Mouse (Mus musculus) midbrain, embryonic 12.5 days (tissue): ENCODE results near the gene Nr1h3. TPM values are rescaled to one million over a fixed set of nuclear protein-coding genes. Genes with fewer than 3 reads are reported as not detected.
A peak's percentile ranks its signal among the peaks of the same experiment; 100 is the strongest.

Experiments
- ATAC-seq: fragments of 200-750 bp; cut with Nextera tagmentation; 2 replicates; pipeline ENCODE4 v1.8.0; 2017; ENCODE audit warnings: low read depth, moderate TSS enrichment, moderate library complexity; ENCODE audit not compliant: low FRiP score
- H3K27ac ChIP-seq: fragments of 300-500 bp; sonication (generic); replicated peaks from 2 replicates; pipeline ENCODE4 v1.5.1; 2016; ENCODE audit warnings: mild to moderate bottlenecking
- H3K27me3 ChIP-seq: fragments of 300-500 bp; sonication (generic); 2 replicates; pipeline ENCODE4 v1.6.1; 2016; ENCODE audit warnings: mild to moderate bottlenecking
- H3K36me3 ChIP-seq: fragments of 300-500 bp; sonication (generic); 2 replicates; pipeline ENCODE4 v1.6.1; 2016
- H3K4me1 ChIP-seq: fragments of 300-500 bp; sonication (generic); 2 replicates; pipeline ENCODE4 v1.6.1; 2016
- H3K4me2 ChIP-seq: fragments of 300-500 bp; sonication (generic); replicated peaks from 2 replicates; pipeline ENCODE4 v1.6.1; 2016; ENCODE audit warnings: mild to moderate bottlenecking, moderate library complexity
- H3K4me3 ChIP-seq: fragments of 300-500 bp; sonication (generic); 2 replicates; pipeline ENCODE4 v1.5.1; 2016; ENCODE audit warnings: mild to moderate bottlenecking
- H3K9ac ChIP-seq: fragments of 300-500 bp; sonication (generic); replicated peaks from 2 replicates; pipeline ENCODE4 v1.6.1; 2016; ENCODE audit warnings: mild to moderate bottlenecking, moderate library complexity
- H3K9me3 ChIP-seq: fragments of 300-500 bp; sonication (generic); 2 replicates; pipeline ENCODE4 v1.6.1; 2016; ENCODE audit warnings: mild to moderate bottlenecking
- whole genome bisulfite sequencing: fragments of 180-500 bp; shearing (Covaris S2); methylation state at CpG from one replicate; pipeline ENCODE4 v1.1.7; 2016; 5-methylcytosine and 5-hydroxymethylcytosine counted together
- polyA plus RNA-seq: library from polyadenylated mRNA; unstranded; fragments of >200 nt; fragmentation: Nextera tagmentation; extraction: Ambion mirVana; gene quantifications from 2 replicates; pipeline ENCODE4 v1.2.1, GENCODE M21; 2016

Gene Nr1h3
- polyA plus RNA-seq, 1 experiment from 2014 or later = 1.9 TPM

GRCm38 (mm10) chr2:91217032-91217431 is 14.4 kb upstream of the Nr1h3 start:
- Histone ChIP-seq H3K4me3 (no peak overlapping the region), H3K27me3 (no peaks in the 10 kb centered on the region), H3K27ac (no peak overlapping the region), H3K4me2 (no peak overlapping the region), H3K9ac (no peak overlapping the region), H3K4me1 (no peaks in the 10 kb centered on the region; the same call in 1 of the 2 replicates), H3K36me3 (peaks cover 40% of the 10 kb centered on the region), H3K9me3 (no peaks in the 10 kb centered on the region)
- no peak for ATAC-seq
- 78% methylated on average over 4 of the region's 4 CpGs for WGBS

DNA sequence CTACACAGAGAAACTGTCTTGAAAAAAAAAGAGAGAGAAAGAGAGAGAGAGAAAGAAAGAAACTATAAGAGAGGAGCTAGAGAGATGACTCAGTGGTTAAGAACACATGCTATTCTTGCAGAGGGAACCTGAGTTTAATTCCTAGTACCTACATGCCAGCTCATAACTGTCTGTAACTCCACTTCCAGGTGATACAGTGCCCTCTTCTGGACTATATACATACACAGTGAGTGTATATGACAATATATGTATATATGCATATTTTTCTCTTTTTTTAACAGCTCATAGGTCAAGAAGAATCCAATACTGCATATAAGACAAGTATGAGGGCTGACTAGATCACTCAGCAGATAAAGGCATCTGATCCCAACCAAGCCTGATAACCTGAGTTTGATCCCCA is 10.7 kb upstream of the Nr1h3 start:
- no peak for ATAC-seq
- Histone ChIP-seq H3K9me3 (no peaks in the 10 kb centered on the region), H3K9ac (no peak overlapping the region), H3K4me2 (no peak overlapping the region), H3K4me1 (no peaks in the 10 kb centered on the region; the same call in 1 of the 2 replicates), H3K4me3 (no peak overlapping the region), H3K36me3 (peaks cover 75% of the 10 kb centered on the region), H3K27me3 (no peaks in the 10 kb centered on the region), H3K27ac (no peak overlapping the region)

DNA sequence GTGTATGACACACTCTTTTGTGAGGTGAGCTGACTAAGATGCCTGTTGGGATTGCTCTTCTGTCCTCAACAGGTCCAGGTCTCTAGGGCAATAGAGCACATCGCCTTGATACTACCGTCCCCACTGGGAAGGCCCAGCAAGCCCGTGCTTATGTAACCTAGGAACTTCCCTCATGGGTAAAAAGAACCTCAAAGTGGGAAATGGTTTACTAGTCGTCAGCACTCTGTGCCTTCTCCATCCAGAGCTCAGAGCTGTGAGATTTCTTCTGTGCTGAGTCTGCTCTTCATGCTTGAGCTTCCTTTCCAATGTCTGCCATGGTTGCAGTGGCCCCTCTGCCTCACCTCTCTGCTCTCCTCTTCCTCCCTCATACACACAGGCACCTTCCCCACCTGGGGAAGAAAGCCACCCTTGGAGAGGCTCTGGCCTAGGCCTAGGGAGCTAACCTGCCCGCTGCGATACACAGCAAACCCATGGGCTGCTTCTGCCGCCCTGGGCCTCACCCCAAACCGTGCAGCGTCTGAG is 3.7 kb upstream of the Nr1h3 start:
- Histone ChIP-seq H3K9ac (no peak overlapping the region), H3K36me3 (peaks cover 63% of the 10 kb centered on the region), H3K27me3 (no peaks in the 10 kb centered on the region), H3K4me3 (no peak overlapping the region), H3K9me3 (no peaks in the 10 kb centered on the region), H3K4me1 (peaks cover 25% of the 10 kb centered on the region), H3K27ac (no peak overlapping the region), H3K4me2 (no peak overlapping the region)
- WGBS = 94% methylated on average over 9 of the region's 9 CpGs
- no peak for ATAC-seq

DNA sequence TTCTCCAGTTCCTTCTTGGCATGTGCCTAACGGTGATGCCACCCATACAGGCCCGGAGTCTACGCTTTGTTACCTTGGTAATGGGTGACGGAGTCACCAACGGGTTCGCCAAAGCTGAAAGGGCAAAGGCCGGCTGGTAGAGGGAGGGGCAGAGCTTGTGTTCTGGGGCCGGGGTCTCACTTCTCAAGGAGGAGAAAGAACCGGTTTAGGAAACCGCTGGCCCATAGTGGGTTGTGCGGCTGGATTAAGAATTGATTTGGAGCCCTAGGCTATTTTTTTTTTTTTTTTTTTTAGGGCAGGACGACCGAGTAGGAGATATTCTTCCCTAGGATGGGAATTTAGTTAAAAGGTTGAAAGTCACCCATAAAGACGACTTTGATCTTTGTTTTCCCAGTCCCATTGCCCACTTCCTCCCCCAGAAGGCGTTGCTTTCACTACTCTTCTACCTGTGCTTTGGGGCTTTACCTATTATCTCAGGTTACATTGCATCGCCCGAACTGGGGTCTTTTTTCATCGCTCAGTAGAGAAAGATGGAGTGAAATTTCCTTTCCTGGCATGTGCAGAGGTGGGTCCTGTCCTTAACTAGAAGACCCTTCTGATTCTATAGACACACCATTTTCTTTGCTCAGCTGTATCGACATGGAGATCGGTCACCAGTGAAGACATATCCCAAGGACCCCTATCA is 480 bp upstream of the Nr1h3 start:
- H3K4me2 ChIP-seq = peak overlapping the region; percentile 69

GRCm38 (mm10) chr2:91198888-91199287 is 3.7 kb downstream of the Nr1h3 start:
- WGBS = 84% methylated on average over 3 of the region's 3 CpGs
- Histone ChIP-seq H3K9me3 (no peaks in the 10 kb centered on the region), H3K27me3 (0 out of 2 replicates have a peak, but pooled peaks cover 9% of the 10 kb centered on the region), H3K36me3 (no peaks in the 10 kb centered on the region), H3K4me1 (peaks cover 27% of the 10 kb centered on the region), H3K9ac (no peak overlapping the region), H3K4me3 (no peak overlapping the region), H3K27ac (no peak overlapping the region), H3K4me2 (no peak overlapping the region)
- no peak for ATAC-seq

More for the DNA sequence above, 480 bp upstream of the Nr1h3 start:
- 15% methylated on average over 20 of the region's 20 CpGs for WGBS
- Histone ChIP-seq H3K4me1 (peaks cover 25% of the 10 kb centered on the region), H3K36me3 (peaks cover 33% of the 10 kb centered on the region), H3K9me3 (no peaks in the 10 kb centered on the region), H3K27me3 (no peaks in the 10 kb centered on the region), H3K4me3 (peak overlapping the region; percentile 68), H3K9ac (peak overlapping the region; percentile 81), H3K27ac (peak overlapping the region; percentile 92)
- no peak for ATAC-seq

DNA sequence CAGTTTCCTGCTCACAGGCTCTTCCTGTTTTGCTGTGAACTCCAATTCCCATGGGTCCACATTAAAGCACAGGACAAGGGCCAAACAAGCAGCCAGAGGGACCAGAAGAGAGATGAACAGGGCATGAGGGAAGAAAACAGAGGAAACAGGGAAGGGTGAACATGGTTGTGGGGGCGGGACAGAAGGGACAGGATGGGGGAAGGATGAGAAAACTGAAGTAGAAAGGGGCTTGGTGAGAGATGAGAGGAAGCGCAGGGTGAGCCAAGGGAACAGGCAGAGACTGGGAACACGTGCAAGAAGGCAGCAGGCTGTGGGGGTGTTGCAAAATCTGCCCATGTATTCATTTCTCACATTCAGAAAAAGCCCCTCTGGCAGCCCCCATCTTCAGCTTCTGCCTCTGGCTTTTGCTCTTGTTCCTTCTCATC is 6.0 kb downstream of the Nr1h3 start:
- ATAC-seq = no peak
- H3K4me1 ChIP-seq = peaks cover 14% of the 10 kb centered on the region
- 64% methylated on average over 3 of the region's 3 CpGs for WGBS
- peaks cover 13% of the 10 kb centered on the region for H3K27me3 ChIP-seq
- H3K4me2 ChIP-seq = no peak overlapping the region
- H3K27ac ChIP-seq = no peak overlapping the region
- no peaks in the 10 kb centered on the region for H3K9me3 ChIP-seq
- no peak overlapping the region for H3K4me3 ChIP-seq
- H3K9ac ChIP-seq = no peak overlapping the region
- no peaks in the 10 kb centered on the region for H3K36me3 ChIP-seq

- Histone ChIP-seq H3K27ac (no peak overlapping the region), H3K9ac (peak overlapping the region; percentile 46), H3K9me3 (no peaks in the 10 kb centered on the region), H3K4me1 (peaks cover 12% of the 10 kb centered on the region), H3K4me3 (peak overlapping the region; percentile 32), H3K27me3 (peaks cover 13% of the 10 kb centered on the region), H3K36me3 (no peaks in the 10 kb centered on the region), H3K4me2 (peak overlapping the region; percentile 54)
- WGBS = 1% methylated on average over 27 of the region's 27 CpGs
- ATAC-seq = peak; percentile 89
These were observed 7.9 kb downstream of the Nr1h3 start for GRCm38 (mm10) chr2:91194624-91195332.

DNA sequence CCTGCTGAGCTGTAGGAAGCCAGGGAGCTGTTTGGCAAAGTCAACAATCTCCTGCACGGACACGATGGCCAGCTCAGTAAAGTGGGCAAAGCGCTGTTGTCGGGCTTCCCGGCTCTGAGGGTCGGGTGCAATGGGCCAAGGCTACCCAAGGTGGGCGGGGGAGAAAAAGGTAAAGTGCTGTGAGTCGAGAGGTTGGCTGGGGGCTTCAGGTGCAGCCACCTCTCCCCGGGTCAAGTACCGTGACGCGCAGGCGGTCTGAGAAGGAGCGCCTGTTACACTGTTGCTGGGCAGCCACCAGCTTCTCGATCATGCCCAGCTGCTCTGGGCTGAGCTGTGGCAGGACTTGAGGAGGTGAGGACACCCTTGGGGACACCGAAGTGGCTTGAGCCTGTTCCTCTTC is 12.1 kb downstream of the Nr1h3 start:
- no peak for ATAC-seq
- H3K9ac ChIP-seq = no peak overlapping the region

DNA sequence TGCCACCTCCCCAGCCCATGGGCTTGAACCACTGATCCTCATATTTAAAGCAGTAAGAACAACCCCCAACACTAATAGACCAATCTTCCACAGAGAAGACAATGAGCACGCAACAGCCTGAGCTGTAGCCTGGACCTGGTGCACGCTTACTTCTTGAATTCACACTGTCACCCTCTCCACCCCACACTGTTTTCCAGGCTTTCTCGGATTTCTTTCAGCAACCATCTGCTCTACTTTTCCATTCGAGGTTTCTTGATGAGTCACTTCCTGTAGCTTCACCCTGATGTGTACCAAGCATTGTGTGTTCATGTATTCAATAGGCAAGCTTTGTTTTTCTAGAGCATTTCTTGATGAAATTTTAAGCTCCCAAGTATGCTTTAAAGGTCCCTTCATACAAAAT is 15.2 kb downstream of the Nr1h3 start:
- WGBS = 74% methylated on average over 4 of the region's 4 CpGs
- ATAC-seq = no peak
- H3K36me3 ChIP-seq = no peaks in the 10 kb centered on the region

More for the DNA sequence above, 12.1 kb downstream of the Nr1h3 start:
- 90% methylated on average over 16 of the region's 16 CpGs for WGBS
- no peaks in the 10 kb centered on the region for H3K9me3 ChIP-seq
- H3K36me3 ChIP-seq = no peaks in the 10 kb centered on the region
- H3K27ac ChIP-seq = no peak overlapping the region
- H3K4me3 ChIP-seq = no peak overlapping the region
- H3K27me3 ChIP-seq = peaks cover 4% of the 10 kb centered on the region
- H3K4me2 ChIP-seq = no peak overlapping the region
- peaks cover 12% of the 10 kb centered on the region for H3K4me1 ChIP-seq

GRCm38 (mm10) chr2:91186208-91186607 is 16.4 kb downstream of the Nr1h3 start:
- no peaks in the 10 kb centered on the region for H3K36me3 ChIP-seq
- ATAC-seq = no peak
- no peaks in the 10 kb centered on the region for H3K9me3 ChIP-seq
- no peak overlapping the region for H3K9ac ChIP-seq
- no peak overlapping the region for H3K27ac ChIP-seq
- H3K27me3 ChIP-seq = no peaks in the 10 kb centered on the region
- H3K4me1 ChIP-seq = peaks cover 16% of the 10 kb centered on the region
- WGBS = 85% methylated on average over 1 of the region's 1 CpGs
- no peak overlapping the region for H3K4me2 ChIP-seq
- no peak overlapping the region for H3K4me3 ChIP-seq

More for the DNA sequence above, 15.2 kb downstream of the Nr1h3 start:
- no peaks in the 10 kb centered on the region; the same call in 1 of the 2 replicates for H3K27me3 ChIP-seq
- H3K9me3 ChIP-seq = no peaks in the 10 kb centered on the region
- no peak overlapping the region for H3K4me3 ChIP-seq
- no peak overlapping the region for H3K4me2 ChIP-seq
- H3K4me1 ChIP-seq = peaks cover 7% of the 10 kb centered on the region; the same call in 1 of the 2 replicates
- H3K9ac ChIP-seq = no peak overlapping the region
- no peak overlapping the region for H3K27ac ChIP-seq

DNA sequence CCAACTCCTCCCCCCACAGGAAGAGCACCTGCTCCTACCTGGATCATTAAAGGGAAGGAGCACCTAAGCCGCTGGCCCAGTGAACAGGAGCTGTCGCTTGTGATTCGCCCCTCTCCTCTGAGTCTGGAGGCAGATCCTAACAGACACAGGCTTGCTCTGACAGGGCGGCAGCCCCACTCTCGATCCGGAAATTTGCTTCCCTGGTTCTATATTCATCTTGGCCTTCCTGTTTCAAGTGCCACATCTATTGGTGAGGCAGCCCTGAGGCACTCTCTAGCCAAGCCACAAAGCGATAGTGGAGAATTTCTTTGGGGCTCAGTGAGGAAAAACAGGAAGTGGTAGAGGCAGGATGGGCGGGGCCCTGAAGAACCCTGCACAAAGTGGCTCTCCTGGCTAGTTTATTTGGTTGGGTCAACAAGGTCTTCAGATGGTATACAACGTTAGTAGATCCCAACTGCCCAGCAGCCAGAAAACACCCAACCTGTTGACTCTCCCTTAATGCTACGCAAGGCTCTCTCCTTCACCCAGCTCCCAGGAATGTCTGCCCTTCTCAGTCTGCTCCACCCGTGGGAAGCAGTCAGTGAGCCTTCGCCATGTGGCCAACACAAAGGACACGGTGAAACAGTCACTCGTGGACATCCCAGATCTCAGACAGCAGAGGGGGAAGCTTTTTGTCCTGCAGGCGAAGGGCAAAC is 18.8 kb downstream of the Nr1h3 start, which contains the start of gene Madd:
Madd (minus strand) TSS at position 127 of the 695 bp plus-strand sequence.
- Histone ChIP-seq H3K27me3 (no peaks in the 10 kb centered on the region), H3K27ac (peak within 1 kb of the TSS; percentile 91), H3K4me2 (peak within 1 kb of the TSS; percentile 90), H3K36me3 (no peaks in the 10 kb centered on the region), H3K4me3 (peak within 1 kb of the TSS; percentile 79), H3K9me3 (no peaks in the 10 kb centered on the region), H3K4me1 (peaks cover 33% of the 10 kb centered on the region), H3K9ac (peak within 1 kb of the TSS; percentile 72)
- WGBS = 71% methylated on average over 15 of the region's 15 CpGs
- no peak for ATAC-seq
